Mouse (Mus musculus) yolk sac, embryonic 10.5 days (tissue): ENCODE results near the gene Gm11116.
"Not testable (repeated sequence)": the region's sequence is repeated elsewhere in the genome, so short reads cannot be mapped to it uniquely, and the experiment has no call there.

Experiments
- DNase-seq: peaks from one replicate; pipeline ENCODE4 v3.0.0-alpha.2; 2017; ENCODE audit warnings: low spot score

The Gm11116 gene

GRCm38 (mm10) chr5:88111430-88111829 is at the start of gene Gm11116:
Gene Gm11116 (minus strand): TSS chr5:88111530.
- no peak for DNase-seq

DNA sequence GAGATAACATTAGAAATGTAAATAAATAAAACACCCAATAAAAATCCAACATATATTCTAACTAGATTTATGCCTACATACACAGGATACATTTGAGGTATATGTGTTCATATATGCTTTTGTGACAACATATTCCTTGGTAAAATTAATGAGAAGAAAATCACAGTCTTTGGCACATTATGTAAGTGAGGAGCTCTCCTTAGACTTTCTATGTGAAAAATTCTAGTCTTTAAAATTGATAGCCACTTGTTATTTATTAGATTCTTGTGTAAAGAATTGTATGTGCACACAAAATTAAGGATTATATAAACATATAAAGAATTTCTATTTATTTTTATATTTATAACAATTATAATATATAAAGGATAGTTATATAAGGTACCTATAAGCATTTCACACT is 42.7 kb upstream of the Gm11116 start, which contains the start of gene Gm11115:
Gm11115 (minus strand) TSS at position 101 of the 400 bp plus-strand sequence.
- no peak for DNase-seq

- DNase-seq = not testable (repeated sequence)
Observed at GRCm38 (mm10) chr5:88086256-88086655, 25.1 kb downstream of the Gm11116 start, which contains the start of gene Smr2. Gene Smr2 (plus strand): TSS chr5:88086556.
